Mouse (Mus musculus) right cerebral cortex, postnatal 4 days (tissue): Measurements from ENCODE around the gene Atf1.
"Not testable (repeated sequence)": the region's sequence is repeated elsewhere in the genome, so short reads cannot be mapped to it uniquely, and the experiment has no call there.

Experiments used
- DNase-seq: peaks from one replicate; pipeline ENCODE4 v3.0.0-alpha.2; 2022

The Atf1 gene

DNA sequence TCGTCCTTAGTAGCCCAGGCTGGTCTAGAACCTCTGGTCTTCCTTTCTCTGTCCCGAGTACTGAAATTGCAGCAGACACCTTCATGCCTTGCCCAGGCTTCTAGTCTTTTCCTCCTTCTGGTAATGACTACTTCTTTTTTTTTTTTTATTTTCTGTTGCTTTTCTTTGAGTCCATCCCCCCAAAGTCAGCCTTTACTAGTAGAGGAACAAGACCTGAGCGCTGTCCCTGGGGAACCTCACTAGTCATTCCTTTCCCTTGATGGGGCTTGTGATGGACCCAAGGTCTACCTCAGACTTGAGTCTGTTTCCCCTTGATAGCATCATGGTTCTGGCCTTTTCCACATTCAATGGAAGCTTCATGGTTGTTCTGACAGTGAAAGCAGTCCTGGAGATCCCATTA is 9.6 kb upstream of the Atf1 start:
- no peak for DNase-seq

DNA sequence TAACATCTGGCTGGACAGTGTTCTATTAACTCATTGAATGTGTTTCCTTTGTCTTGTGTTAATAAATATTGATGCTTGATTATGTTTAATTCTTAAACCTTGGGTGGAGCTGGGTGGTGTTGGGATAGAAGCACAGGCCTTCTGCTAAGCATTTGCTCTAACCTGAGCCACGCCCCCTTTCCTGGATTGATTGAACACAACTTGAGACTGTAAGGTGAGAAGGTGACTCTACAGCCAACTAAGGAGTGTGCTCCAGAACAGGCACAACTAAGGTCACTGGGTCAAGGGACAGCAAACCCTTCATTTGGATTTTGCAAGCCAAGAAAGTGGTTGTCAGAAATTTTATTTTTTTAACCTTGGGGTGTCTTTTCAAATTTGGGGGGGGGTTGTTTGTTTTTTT is 8.2 kb upstream of the Atf1 start:
- no peak for DNase-seq

DNA sequence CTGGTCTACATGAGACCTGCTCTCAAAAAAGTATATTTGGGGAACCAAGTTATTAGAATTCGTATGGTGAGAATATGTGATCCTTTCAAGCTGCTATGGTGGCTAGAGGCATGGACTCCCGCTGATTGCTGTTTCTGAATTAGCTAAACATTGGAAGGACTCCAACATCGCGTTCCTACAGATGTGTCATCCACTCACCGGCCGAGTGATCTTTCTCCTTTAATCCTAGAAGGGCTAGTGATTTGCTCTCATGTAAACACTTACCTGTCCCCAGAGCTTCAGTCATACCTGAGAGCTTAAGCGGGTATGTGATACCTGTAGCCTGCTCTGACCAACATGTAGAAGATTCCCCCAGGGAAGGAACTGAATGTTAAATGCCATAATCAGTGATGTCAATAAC is 6.7 kb upstream of the Atf1 start:
- no peak for DNase-seq

DNA sequence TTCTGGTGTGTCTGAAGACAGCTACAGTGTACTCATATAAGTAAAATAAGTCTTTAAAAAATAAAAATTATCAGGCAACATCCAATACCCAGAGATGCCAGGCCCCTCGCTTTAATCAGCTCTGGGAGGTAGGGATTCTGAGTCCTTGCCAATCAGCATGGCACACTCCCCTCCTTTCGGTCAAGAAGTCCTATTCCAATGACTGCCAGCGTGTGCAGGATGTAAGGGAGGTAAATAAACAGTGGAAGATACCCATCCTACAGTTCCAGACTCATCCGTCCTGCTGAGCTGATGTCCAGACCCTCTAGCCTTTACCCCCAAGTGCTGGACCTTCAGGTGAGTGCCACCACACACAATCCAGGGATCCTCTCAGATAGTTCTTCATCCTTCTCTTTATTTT is 2.2 kb upstream of the Atf1 start:
- no peak for DNase-seq

DNA sequence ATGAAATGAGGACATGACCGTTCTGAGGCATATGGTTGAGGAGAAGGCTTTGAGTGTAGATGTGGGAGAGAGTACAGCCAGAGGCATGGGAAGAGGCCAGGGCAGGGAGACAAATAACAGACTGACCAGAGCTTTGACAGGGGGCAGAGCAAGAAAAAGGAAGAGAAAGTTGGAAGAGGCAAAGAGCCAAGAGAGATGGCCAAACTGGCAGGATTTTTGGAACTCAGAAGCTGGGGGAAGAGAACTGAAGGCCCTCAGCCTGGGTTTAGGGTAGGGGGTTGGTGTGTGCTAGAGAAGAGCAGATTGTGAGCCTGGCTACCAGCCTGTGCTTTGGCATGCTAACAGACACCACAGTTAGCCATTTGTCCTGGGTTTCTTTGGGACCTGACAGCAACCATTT is 1.7 kb upstream of the Atf1 start:
- no peak for DNase-seq

DNA sequence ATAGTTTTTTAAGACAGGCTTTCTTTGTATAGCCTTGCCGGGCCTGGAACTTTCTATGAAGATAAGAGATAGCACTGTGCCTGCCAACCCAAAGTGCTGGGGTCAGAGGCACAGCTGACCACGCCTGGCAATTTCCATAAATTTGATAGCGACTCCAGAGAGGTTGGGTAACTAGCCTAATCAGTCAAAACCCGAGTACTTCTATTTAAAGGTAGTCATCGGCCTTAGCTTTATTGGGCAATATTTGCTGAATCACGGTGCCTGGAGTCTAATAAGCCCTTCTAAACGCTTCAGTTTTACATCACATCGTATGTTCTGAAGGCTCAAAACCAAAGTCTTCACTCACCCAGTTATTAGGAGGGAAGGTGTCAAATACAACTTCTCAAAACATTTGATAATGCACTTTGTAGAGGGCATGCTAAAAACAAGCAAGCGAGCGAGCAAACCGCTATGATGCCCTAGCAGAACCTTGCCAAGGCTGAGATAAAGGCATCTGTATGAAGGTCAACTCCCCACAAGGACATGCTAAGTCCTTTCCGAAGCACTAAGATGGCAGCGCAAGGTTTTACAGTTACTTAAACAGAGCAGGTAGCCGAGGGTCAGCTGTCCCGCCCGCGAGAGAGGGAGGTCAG is 472 bp upstream of the Atf1 start:
- no peak for DNase-seq

DNA sequence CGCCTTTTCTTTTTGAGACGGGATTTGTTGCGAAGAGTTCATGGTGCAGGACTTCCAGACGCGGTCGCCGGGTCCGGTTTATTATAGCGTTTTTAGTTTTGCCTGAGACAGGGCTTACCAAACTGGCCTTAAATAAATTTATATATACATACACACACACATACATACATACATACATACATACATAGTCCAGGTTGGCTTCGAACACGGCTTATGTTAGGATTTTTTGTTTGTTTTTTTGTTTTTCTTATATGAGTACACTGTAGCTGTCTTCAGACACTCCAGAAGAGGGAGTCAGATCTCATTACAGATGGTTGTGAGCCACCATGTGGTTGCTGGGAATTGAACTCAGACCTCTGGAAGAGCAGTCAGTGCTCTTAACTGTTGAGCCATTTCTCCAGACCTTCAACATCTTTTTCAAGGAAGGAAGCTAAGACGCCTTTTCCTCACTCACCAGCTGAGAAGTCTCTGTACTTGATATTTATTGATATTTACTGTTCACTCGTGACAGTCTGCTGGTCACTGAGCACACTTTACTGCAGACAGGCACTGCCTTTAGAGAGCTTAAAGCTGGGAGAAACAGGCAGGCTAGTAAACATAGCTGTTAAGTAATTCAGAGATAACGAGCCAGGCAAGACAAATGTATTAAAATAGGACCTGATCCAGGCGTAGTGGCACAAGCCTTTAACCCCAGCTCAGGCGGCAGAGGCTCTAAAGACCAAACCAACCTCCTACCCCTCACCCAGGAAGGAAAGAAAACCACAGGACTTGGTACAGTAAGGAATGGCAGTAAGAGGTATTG is 1.1 kb downstream of the Atf1 start:
- DNase-seq: no peak

DNA sequence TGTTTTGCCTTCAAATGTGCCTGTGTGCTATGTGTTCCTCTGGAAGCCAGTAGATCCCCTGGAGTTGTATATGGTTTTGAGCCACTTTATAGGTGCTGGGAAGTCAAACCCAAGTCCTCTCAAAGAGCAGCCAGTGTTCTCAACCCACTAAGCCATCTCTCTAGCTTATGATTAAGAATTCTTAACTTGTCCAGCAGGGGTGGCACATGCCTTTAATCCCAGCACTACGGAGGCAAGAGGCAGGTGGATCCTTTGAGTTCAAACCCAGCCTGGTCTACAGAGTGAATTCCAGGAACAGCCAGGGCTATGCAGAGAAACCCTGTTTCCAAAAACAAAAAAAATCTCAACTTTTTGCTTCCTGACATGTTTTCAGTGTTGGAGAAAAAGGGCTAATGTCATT is 3.0 kb downstream of the Atf1 start:
- no peak for DNase-seq

DNA sequence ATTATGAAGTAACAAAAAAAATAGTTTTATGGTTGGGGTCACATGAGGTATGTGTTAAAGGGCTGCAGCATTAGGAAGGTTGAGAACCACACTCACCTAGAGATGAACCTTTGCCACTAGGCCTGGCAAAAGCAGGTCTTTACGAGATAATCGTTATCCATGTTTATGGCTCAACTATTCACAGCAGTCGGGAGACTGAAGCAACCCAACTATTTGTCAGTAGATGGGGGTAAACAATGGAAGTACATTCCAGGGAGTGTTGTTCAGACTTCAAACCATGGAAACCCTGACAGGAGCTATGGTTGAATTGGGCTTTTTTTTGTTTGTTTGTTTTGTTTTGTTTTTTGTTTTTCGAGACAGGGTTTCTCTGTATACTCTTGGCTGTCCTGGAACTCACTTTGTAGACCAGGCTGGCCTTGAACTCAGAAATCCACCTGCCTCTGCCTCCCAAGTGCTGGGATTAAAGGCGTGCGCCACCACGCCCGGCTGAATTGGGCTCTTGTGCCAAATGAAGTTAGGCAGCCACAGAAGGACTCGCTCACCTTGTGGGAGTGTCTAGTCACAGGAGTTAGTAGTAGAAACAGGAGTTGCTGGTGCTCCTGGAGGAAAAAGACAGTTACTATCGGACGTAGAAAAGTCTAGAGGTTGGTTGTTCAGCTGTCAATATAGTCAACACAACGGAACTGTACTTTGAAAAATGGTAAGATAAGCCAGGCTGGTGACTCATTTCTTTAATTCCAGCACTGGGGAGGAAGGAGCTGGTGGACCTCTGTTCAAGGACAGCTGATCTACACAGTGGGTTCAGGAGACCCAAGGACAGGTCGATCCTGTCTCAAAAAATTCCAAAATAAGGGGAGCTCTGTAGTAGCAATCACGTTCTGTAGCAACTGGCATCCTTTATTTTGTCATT is 4.3 kb downstream of the Atf1 start:
- no peak for DNase-seq

DNA sequence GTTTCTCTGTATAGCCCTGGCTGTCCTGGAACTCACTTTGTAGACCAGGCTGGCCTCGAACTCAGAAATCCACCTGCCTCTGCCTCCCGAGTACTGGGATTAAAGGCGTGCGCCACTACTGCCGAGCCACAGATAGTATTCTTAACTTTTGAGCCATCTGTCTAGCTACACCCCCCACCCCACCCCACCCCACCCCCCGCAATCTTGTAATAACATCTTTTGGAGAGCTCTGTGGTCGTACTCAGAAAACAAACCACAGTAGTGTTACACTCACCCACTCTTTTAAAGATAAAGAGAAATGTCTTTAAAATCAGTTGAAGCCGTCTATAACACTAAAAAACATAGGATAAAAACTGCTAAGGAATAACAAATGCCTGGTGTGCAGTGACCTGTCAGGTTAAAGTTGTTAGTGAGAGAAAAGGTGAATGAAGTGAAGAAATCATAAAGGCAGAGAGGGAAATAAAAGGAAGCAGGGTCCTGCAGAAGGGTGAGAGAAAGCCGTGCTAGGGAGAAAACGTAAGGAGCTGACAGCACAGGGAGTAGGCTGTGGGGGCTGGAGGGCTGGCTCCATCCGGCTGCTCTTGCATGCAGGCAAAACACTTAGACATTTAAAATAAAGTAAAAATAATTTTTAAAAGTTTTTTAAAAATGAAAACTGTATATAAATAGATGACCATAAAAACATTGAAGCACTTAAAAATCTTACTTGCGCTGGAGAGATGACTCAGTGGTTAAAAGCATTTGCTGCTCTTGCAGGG is 7.8 kb downstream of the Atf1 start:
- no peak for DNase-seq

DNA sequence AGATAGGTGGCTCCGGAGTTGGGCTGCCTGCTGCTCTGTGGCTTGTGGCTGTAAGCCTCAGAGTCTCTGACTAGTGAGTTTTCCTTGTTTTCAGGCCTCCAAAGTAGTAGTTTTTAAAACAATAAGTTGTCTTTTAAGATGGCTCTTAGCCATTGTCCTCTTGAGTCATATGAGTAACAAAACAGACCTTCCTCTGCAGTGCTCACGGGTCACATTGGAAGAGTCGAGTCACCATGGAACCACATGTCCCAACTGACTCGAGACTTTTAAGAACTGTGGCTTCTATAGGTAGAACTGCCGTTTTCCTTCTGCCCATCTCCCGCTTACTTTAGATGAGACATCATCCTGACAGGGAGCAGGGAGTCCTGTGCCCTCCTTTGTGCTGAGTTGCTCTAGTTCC is 9.3 kb downstream of the Atf1 start:
- no peak for DNase-seq

DNA sequence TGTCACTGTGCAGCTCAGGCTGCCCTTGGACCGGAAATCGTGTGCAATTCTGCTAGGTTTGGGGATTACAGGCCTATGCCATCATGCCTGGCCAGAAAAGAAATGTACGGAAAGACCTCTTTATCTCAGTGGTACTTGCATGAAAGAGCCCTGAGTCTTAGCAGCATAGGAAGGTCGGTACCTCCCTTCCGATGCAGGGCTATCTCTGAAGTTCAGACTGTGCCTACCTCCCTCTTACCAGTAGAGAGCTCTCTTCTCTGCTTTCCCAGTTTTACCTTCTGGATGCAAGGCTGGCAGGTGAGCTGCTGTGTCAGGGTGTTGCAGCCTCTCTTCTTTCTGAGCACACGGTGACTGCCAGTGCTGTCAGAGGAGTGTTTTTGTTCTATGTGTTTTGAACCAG is 14.2 kb downstream of the Atf1 start:
- DNase-seq: no peak

DNA sequence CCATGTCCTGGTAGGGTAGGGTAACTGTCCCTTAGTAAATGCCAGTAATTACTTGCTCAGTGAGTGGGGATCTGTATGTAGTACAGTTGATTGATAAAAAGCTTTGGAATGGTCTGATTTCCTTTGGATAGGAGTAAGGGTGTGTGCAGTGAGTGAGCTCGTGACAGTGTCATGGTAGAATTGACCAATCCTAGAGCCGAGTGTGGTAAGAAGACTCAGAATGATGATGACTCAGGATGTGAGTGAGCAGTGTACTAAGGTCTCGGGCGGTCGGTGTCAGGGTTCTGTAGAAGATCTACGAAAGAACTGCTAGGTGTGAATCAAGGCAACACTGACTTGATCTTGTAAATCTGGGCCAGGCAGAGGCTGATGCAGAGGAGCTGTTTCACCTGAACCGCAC is 18.3 kb downstream of the Atf1 start:
- DNase-seq: no peak

DNA sequence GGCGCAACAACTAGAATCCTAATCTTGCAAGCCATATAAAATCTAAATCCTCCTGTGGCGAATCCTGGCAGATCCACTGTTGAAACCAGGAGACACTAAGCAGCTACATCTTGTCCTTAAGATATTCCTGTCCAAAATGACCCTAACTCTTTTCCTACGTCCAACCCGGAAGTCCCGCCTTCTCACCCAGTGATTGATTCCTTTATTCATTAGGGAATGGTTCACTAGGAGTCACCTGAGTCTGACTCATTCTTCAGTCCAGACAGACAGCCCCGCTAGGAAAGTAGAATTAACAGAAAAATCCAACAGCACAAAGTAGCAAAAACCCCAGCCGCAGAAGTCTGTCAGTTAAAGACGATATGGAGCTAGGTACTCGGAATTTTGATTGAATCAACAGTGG is 19.7 kb downstream of the Atf1 start:
- DNase-seq: no peak

DNA sequence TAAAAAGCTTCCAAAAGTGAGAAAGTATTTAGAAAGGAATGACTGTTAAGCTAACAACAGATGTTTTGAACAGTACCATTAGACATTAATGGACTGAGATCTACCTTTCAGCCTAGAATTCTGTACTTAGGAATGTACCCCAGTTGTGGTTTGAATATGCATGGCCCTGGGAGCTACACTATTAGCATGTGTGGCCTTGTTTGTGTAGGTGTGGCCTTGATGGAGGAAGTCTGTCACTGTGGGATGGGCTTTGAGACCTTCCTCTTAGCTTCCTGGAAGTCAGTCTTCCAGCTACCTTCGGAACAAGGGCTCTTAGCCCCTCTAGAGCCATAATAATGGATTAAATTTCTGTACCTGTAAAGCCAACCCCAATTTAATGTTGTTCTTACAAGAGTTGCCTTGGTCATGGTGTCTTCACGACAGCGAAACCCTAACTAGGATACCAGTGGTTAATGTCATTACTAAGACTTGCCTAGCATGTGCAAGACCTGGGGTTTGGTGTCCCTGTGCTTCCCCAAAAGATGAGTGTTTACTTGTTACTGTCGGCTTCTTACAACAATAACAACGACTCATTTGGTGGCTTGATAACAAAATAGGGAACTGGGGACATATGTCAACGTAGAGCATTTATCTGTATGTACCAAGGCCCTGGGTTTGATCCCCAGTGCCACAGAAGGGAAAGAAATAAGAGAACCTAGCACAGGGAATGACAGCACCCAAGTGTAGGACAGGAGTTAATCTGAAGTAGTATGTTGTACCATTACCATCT is 21.2 kb downstream of the Atf1 start:
- DNase-seq: no peak

DNA sequence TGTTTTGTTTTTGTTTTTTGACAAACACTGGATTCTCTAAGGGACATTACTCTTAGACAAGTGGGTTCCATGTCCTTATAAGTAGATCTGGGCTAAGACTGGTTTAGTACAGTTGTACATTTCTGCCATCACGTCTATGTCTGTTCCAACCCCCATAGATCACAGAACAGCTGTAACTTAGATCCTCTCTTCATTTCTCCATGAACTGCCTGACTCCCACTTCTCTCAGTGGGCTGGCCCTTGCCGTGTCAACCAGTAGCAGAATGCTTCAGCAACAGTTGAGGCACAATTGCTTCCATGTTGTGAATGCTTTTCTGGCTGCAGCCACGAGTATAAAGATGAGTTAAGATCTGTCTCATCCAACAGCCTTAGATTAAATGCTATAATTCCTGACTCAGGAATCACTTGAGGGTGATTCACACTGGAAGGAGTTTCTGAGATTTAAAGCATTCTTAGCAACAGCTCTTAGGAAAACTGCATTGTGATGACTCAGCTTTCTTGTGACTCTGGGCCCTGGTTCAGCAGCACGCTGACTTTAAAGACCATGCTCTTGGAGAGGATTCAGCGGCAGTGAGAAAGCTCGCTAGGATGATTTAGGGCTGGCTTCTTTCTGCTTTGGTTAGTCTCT is 23.6 kb downstream of the Atf1 start:
- no peak for DNase-seq

DNA sequence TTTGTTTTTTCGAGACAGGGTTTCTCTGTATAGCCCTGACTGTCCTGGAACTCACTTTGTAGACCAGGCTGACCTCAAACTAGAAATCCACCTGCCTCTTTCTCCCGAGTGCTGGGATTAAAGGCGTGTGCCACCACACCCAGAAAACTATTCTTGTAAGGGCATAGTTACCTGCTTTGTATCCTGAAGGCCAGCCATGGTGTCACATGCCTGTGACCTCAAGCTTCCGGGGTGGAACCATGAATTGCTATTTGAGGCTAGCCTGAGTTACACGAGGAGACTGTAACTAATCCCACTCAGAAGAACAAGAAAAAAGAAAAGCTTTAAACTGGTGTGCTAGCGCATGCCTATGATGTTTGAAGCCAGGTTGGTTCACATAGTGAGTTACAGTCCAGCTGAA is 28.8 kb downstream of the Atf1 start:
- no peak for DNase-seq

DNA sequence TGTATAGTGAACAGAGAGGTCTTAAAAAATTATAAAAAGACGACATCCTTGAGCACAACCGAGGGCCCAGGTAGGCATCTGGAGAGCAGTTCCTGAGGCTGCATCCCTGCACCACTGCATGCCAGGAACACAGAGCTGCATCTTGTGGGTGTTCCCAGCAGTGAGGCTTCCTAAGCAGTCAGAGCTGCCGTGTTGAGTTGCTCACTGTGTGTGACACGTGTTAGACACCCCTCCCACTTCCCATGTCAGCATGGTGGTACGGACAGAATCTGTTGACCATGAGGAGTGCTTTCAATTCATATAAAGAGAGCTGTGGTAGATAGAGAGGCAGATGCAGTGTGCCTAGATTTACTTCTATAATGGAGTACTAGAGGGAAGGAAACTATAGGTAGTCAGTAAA is 29.7 kb downstream of the Atf1 start:
- DNase-seq: no peak

DNA sequence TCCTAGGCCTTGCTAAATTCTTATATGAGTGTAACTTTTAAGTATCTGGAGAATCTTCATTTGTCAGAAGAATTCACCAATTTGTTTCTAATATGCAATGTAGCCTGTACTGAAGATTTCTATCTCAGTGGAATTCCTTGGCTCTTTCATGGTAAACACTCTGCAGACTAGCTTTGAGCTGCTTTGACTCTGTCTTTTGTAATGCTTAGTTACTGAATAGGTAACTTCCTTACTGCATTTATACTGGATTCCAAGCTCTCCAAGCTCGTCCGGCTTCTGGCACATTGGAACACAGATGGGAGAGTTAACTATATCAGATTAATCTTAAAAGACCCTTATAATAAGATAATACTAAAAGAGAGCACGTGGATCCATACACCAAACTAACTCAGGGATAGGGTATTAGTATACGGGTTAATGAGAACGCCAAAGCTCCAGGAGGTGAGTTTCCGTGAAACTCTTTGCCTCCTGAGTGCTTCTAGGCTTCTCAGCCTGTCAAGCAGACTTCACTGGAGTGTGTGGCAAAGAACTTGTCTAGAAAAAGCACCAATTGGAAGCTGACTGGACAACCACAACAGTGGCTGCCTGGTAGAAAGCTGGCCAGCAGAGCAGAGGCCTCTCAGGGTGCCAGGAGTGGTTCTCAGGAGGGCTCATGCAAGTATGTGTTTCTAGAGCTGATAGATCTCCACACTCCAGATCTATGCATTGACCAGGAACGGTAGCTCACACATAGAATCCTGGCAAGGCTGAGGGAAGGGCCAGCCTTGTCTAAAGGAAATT is 31.2 kb downstream of the Atf1 start:
- no peak for DNase-seq

DNA sequence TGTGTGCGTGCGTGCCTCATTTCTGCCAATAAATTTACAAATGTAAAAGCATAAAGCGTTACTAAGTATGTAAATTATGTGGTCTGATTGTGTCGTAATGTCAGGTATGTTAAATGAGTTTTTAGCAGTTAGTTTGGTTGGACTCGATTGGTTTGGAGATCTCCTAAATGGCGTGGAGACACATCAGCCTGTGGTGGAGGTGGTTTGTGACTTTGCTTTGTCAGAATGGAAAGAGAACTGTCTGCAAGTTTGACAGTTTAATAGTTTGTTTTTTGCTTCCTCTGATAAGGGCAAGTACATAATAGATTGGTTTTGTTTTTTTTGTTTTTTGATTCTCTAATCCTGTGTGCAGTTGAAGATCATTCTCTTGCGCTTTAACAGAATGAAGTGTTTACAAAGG is 32.7 kb downstream of the Atf1 start:
- not testable (repeated sequence) for DNase-seq
